Mouse (Mus musculus): ENCODE results near the gene Ccr6.
A peak's percentile ranks its signal among the peaks of the same experiment; 100 is the strongest.

Gene Ccr6

DNA sequence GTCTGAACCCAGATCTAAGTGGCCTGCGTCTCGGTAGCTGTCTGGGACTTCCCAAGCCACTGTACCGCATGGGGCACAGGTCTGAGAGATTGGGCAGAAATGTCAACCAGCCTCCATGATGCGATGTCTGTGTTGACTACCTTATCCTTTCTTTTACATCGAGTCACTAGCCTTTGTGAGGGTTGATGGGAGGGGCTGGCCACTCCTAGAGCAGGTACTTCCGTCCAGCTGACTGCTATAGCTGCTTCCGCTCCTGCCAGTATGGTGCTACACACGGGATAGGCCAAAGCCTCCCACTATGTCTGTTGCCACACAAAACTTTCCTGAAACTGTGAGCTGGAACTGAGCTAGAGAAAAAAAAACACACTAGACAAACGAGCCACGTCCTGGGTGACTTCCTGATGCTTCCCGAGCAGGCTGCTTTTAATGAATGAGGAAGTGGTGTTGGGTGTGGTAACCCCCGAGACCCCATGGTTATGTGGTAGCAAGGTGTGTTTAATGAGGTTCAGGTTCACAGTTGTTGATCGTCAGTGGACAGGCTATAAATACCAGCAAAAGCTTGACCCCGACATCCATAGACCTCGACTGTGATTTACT lies 2.1 kb upstream of the Ccr6 start:
- no peak for DNase-seq (ENCODE audit: low read depth, low spot score)

DNA sequence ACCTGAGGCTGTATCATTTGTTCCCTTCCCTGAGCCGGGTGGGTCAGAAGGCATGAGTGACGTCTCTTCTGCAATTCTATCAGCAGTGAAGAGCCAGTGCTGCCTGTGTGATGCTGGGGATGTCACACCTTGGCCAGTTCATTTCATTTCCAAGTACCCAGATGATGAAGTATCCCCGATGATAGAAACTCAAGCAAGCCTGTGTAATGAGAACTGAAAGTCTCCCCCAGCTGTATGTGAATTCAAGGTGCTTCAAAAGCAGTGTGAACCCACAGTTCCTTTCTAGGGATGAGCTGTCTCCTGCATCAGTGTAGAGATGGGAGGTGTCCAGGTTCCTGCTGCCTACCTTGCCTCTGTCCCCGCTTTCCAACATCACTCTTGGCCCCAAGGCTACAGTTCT lies 1.3 kb upstream of the Ccr6 start:
- no peak for DNase-seq (ENCODE audit: low read depth, low spot score)

DNA sequence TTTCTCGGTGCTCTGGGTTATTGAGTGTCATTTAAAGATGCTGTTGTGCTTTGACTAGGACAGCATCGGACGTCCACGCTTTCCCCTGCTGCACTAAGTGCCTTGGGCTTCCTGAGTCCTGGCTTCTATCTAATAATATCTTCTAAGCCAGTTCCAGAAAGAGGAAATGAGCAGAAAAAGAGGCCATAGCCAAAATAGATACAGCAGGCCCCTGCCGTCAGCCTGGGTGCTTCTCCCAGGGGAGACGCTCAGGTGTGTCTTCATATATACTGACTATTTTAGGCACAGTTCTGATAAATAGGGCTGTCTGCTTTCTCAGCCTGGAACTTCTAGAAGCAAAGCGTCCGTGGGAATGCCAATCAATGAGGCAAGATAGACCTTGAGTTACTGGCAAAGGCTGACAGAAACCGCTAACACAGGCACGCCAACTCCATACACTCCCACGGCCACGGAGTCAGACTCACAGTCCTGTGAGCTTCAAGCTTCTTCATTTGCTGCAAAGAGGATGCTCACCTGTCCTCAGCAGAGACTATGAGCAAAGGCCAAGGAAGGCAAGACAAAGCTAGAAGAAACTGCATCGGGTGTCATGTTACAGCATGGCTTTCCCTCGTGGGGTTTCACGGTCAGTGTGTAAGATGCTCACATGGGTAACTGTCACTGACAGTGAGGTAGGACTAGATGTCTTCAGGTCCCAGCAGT lies 2.3 kb downstream of the Ccr6 start:
- DNase-seq (ENCODE audit: low read depth, low spot score) = no peak

DNA sequence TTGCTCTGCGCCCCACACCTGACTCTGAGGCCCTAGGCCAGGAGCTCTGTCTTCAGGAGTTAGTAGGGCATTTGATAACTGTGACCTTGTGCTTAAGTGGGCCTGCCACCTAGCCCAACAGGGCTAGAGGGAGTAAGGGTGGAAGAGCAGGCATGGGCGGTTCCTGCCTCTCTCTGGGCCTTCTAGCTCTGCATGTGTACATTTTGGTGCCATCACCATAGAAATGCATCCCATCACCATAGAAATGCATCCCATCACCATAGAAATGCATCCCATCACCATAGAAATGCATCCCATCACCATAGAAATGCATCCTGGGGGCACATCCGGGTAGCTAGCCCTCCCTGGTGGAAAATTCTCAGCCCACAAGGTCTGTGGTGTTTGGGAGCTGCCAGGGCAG lies 3.7 kb downstream of the Ccr6 start:
- no peak for DNase-seq (ENCODE audit: low read depth, low spot score)

DNA sequence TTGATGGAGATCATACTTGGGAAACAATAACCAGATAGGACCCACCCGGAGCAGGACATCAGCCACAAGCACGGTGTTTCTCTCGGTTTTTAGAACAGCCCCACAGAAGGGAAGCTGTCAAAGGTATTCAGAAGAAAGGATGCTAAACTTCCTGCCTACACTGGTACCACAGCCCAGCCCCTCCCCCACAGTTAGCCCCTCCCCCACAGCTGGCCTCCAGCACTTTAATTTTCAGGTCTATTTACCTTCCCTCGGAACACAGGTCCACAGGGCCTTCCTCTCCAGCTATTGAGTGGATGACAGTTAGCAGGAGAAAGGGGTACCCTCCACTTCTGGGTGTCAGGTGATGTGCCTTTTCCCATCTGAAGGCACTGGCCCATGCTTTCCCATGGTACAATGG lies 4.7 kb downstream of the Ccr6 start:
- no peak for DNase-seq (ENCODE audit: low read depth, low spot score)

DNA sequence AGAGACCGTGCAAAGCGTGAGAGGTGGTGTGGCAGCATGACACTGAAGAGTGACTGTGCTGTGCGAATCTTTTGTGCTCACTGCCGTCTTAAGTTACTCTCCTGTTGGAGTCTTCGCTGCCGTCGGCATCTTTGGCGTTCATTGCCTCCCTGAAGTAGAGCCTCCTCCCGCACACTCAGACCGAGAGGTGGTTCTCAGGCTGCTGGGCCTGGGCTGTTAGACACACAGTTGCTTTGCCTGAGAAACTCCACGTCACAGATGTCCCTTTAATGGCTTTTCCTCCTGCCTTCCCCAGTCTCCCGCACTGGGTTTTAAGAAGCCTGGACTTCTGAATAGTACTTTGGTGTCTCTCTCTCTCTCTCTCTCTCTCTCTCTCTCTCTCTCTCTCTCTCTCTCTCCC lies 5.8 kb downstream of the Ccr6 start:
- no peak for DNase-seq (ENCODE audit: low read depth, low spot score)

DNA sequence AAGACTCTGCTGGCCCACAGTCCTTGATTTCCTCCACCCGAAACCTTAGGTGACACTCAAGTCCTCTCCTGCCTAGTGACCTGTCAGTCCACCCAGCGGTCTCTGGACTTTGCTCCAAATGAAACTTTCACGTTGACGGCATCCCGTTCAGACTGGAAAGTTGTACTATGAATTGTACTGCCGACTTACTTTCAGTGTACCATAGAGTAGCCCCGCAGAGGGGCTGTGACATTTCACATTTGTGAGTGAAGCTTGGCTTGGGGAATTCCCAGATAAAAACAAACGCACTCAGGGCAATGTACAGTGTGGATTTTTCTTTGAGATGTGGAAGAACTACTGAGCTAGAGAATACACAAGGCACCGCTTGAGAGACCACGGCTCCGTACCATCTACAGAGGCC lies 6.3 kb downstream of the Ccr6 start:
- no peak for DNase-seq (ENCODE audit: low read depth, low spot score)

DNA sequence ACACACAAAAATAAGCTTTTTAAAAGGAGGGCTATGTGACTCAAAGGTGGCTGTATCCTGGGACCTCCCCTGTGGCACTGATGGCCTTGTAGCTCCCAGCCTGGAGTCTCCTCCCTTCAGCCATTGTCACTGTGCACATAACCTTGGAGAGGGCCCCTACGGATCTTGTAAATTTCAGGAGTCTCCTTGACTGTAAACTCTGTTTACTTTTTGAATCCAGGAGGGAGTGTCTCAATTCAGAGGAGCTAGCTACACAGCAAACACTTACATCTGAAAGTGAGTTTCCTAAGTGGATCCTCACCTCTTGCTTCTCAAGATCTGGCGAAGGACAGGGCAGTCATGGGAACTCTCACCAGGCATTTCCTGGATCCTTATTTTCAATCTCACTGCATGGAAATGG lies 8.3 kb downstream of the Ccr6 start:
- no peak for DNase-seq (ENCODE audit: low read depth, low spot score)

DNA sequence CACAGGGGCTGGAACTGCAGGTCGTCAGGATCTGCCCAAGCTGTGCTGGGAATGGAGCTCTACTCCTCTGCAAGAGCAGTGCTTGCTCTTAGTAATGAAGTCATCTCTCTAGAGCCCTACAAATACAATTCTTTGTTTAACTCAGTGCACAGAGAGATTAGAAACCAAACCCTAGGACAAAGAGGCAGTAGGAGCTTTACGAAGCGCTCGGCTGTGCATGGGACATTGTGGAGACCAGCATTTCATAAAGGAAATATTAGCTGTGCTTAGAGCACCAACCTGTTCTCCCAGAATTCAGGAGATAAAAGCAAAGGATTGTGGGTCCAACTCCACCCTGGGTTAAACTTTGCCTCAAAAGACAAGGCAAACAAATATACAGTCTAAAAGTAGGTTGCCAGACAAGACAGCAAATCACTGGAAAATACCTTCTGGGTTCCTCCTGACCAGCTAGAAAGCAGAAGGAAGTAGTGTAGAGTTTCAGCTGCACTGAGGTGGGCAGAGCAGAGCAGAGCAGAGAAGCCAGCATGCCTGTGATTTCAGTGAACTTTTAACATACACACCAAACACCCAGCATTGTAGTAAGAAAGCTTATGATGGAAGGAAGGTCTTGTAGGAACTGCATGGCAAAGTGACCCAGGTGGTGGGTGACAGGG lies 10.4 kb downstream of the Ccr6 start:
- DNase-seq (ENCODE audit: low read depth, low spot score) = no peak

DNA sequence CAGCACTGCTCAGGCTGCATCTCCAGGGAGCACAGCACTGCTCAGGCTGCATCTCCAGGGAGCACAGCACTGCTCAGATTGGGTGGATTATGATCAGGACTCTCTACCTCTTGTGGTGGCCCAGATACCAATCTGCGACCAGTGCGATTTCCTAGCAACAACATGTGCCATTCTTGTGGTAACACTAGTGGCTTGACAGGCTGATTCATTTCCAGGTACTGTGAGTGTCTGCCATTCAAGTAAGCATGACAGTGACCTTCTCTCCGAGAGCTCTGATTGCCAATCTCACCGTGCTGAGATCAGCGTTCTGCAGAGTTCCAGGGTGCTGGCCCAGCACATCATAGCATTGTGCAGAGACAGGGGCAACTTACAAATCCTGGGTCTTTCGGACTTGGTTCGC lies 15.9 kb downstream of the Ccr6 start:
- no peak for DNase-seq (ENCODE audit: low read depth, low spot score)

DNA sequence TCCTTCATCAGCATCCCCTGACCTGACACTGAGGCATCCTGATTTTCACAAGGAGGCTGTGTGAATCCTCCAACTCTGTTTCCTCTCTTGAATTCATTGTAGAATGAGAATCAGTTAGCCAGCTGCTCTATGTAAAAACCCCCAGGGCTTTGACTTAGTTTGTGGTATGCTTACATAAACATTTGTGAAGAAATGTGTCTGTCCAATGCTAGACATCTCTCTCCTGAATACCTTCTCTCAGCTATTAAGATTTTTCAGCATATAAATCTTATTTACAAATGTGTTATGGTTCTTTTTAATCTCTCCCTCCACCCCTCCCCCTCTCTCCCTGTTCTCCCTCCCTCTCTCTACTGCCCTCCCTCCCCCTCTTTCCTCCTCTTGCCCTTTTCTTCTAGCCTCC lies 18.4 kb downstream of the Ccr6 start:
- DNase-seq (ENCODE audit: low read depth, low spot score) = no peak

DNA sequence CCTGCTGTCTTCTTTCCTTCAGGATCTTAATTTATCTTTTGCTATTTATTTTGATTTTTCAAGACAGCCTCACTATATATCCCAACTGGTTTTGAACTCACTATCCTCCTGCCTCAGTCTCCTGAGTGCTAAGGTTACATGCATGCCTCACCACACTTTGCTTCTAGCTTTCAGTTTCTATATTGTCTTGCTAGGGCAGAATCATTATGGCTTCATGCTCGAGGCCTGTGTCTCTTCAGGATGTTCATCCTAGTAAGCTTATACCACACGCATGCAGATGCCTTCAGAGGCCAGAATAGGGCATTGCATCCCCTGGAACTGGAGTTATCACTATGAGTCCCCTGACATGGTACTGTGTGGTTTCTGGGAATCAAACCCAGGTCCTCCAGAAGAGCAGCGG lies 19.1 kb downstream of the Ccr6 start:
- DNase-seq (ENCODE audit: low read depth, low spot score) = no peak

DNA sequence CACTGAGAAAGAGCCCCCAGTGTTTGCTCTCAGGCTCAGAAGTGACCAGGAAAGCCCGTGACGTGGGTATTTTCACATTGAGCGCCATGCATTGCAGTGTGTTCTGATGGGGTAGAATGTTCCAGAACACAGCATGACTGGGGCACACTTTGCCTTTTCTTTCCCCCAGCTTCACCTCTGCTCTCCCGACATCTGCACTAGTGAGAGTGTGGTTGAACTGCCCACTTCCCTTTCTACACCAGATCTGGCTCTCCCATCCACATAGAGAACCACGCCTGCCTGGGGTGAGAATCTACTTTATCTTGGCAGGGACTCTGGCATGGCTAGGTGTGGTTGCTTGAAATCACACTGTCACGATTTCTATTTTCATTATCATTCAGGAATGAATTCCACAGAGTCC lies 19.7 kb downstream of the Ccr6 start:
- DNase-seq (ENCODE audit: low read depth, low spot score) = no peak

DNA sequence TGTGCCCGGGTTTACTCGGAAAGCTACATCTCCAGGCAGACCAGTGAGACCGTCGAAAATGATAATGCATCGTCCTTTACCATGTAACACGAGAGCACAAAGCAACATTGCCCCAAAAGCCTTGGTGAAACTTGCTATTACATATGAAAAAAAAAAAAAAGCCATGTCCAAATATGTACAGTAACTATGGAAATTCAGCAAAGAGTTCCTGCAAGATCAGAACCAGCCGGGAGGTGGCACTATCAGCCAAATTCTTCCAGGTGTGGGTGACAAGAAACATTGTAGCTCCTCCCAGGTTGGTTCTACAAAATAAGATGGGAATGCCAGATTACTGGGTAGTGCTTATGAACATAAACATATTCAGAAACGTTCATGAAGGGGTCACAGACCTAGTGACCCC lies 21.1 kb downstream of the Ccr6 start:
- DNase-seq (ENCODE audit: low read depth, low spot score) = no peak

DNA sequence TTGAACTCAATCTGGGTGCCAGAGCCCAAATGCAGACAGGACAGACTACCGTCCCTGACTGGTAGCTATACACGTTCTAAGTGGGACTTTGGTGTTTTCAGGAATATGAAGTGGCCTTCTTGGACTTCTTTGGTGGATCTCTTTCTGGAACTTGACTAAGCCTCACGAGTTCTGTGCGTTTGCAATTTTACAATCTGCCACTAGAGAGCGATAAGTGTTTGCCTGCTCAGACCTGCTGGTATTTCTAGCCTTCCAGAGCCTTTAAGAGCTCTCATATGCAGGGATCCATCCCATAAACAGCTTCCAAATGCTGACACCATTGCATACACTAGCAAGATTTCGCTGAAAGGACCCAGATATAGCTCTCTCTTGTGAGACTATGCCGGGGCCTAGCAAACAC lies 28.8 kb downstream of the Ccr6 start:
- peak; percentile 69 for DNase-seq (ENCODE audit: low read depth, low spot score)

DNA sequence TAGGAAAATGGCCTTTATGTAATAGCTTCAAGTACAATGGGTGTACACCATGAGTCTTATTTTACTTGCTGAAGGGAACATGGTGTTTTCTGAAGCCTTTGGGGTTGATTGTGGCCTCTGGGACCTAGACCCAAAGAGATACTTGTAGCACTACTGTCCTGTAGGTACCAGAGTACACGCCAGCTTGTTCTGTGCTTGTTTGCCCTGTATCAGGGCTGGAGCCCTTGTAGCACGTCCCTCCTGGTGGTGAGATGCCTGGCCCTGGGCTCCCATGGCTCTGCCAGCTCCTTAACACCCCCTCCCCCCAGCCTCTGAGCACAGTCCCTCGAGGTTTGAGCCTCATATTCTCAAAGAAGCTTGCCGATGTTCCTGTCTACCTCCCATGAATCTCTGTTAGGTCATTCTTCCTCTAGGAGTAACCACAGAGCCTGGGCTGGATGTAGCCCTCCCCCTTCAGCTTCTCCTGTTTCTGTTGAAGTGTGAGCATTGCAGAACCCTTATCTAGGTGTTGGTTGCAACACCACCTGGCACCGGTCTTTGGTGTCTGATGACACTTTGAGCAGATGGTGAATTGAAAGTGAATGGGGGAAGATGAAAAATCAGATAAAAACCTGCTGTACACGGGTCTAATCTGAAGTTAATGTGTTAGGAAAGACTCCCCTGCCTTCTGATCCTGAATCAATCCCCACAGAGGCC lies 36.4 kb downstream of the Ccr6 start:
- no peak for DNase-seq (ENCODE audit: low read depth, low spot score)

DNA sequence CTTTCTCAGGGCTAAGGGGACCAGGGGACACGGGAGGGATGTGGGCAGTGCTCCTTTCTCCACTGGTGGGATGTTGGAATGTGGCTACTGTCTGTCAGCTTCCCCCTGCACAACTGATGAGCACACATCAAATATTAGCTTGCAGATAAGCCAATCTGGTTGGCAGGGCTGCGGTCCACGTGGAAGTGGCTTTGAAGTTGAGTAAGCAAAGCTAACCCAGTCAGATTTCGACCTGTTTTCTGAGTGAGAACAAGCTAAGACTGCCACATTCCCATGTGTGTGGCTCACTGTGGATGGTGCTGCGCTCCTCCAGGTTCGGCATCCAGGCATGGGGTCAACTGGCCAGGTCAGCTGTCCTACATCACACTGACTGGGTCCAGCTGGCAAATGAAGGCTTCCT lies 37.1 kb downstream of the Ccr6 start:
- DNase-seq (ENCODE audit: low read depth, low spot score) = no peak

DNA sequence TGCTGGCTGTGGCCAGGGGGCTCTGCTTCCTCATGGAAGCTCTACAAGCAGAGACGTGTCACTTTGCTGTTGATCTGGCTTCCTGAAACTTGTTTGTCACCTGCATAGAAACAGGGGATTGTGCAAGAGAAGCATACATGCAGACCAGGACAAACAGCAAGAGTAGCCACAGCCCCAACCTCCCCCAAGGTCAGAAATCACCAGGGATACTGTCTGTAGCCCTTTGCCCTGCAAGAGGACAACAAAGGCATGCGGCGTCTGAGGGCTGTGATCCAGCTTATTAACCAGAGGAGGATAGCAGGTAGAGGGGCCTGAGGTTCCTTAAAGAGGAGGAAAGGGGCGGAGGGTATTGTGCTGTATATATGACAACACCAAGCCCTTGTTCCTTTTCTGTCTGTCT lies 40.2 kb downstream of the Ccr6 start:
- DNase-seq (ENCODE audit: low read depth, low spot score) = no peak

DNA sequence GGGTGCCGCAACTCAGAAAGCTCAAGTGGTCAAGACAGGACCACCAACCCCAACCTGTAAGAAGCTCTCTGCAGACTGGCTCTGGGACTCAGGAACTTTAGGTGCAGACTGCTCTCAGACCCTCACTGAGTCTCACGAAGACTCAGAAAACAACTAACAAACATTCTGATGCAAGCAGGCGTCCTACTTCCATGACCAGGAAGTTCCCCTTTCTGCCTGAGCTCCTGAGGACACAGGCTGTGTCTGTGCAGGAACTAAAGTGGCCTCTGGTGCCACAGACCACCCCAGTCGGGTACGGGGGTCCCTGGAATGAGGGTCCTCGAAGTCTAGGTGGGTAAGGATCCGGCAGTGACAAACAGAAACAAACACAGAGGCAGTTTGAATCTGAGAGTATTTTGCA lies 40.8 kb downstream of the Ccr6 start:
- DNase-seq (ENCODE audit: low read depth, low spot score) = no peak

DNA sequence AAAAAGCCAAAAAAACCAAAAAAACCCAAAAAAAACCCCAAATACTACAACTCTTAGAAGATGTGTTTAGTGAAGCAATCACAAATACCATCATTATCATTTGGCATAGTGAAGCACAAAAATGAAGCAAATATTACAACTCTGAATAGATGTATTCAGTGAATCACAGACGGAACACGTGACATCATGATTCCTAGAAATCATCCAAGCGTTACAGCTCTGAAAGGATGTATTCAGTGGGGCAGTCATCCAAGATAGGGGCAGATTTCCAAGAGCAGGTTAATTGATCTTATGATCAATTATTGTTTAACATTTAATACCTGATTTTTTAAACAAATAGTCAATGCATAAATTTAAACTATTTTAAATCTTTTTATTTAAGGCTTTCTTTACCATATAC lies 41.4 kb downstream of the Ccr6 start:
- no peak for DNase-seq (ENCODE audit: low read depth, low spot score)

DNA sequence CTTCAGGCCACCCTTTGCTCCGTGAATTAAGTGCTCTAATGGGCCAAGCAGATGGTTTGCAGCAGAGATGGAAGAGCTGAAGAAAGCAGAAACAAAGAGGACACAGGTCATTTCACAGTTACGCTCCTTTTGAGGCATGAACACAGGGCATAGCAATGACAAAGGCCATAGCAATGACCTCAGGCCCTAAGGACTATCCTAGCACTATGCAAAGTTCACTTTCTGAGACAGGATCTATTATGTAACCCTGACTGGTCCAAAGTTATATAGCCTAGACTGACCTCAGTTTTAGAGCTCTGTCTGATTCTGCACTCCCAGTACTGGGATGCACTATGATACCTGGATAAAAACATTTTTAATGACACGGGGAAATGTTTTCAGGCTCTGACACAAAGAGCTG lies 42.5 kb downstream of the Ccr6 start:
- DNase-seq (ENCODE audit: low read depth, low spot score) = no peak

DNA sequence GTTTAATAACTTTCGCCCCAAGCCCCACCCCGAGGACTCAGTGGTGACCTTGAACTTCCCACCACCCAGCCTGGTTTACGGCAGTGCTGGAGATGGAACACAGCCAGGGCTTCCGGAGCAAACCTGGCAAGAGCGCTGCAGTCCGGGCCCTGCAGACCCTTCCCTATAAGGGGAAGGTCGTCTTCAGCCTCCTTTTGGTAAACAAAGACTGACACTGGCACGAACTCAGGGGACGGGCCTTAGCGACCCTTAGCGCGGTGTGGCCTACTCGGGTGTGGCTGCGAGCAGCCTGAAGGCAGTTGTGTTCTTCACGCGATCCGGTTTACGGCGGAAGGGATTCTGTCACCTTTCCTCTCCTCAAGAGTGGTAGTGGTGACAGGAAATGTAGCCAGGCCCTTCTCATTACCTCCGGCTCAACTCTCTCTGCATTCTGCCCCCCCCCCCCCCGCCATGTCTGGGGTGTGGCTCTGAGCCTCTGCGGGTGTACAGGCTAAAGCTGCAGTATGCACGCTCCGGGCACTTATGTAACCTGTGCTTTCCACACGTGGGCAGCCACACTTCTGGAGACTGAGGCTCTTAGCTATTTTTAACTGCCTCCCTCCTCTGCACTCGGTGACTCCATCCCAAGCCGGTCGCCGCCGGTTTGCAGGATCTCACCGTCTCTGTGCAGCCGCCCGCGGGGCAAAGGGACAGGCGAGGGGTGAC lies 47.1 kb downstream of the Ccr6 start, which contains the start of gene Mpc1:
Mpc1 (plus strand) TSS at position 84 of the 705 bp plus-strand sequence.
- DNase-seq (ENCODE audit: low read depth, low spot score) = peak; percentile 43

Measured in forelimb bud, embryonic 11.5 days (tissue).